Mouse (Mus musculus) liver, postnatal 0 days (tissue): ENCODE measurements around the gene Gm340.

Experiments used
- CTCF ChIP-seq: sonication (generic); IDR thresholded peaks from 2 replicates; pipeline ENCODE4 v1.5.1; 2016; ENCODE audit warnings: antibody characterized with exemption, low read depth
- EP300 ChIP-seq: IDR thresholded peaks from 2 replicates; pipeline ENCODE4 v1.6.1; 2016; ENCODE audit warnings: antibody characterized with exemption, low read depth, mild to moderate bottlenecking

GRCm38 (mm10) chr19:41617102-41617501 lies 34.9 kb downstream of the Gm340 start:
- no peak for TF ChIP-seq CTCF
- TF ChIP-seq EP300: no peak
